Comparison of ENCODE assay signal across 18 mouse cellular contexts in the genomic region with DNA sequence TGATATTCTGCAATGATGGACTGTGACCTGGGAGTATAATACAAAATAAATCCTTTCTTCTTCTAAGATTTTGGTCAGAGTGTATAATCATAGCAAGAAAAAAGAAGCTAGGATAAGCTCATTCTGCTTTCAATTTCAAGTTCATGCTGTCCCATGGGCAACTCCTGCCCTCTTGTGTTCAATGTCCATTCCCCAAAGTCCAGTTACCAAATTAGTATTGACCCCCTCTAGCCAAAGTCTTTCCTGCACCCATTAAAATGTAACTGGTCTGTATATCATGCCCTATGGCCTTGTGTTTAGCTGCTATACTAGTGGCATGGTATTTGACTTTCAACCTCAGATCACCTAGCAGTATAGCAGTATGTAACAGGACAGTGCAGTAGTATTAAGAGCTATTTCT.
DNase-seq lines count a peak whose midpoint lies in the region; ATAC-seq and TF ChIP-seq lines count a peak whose summit lies in the region.
"Had no signal": no experiment of that assay in that cellular context is flagged by ENCODE, and none has a peak within 500 bp of the region (broad histone marks: within the 10 kb centered on the region; RNA-seq: fewer than 3 reads in every experiment).

No protein-coding gene starts in this region.

- no peaks in the 10 kb centered on the region for H3K36me3 ChIP-seq in hindbrain, postnatal 0 days (ENCODE audit: insufficient read depth, low read length)
- H3K36me3 ChIP-seq in hindbrain, embryonic 10.5 days: no peaks in the 10 kb centered on the region
- no peaks in the 10 kb centered on the region for H3K36me3 ChIP-seq in liver, postnatal 0 days (replicated peaks; ENCODE audit: insufficient read depth, low read length)
- H3K36me3 ChIP-seq in liver, embryonic 12.5 days: no peaks in the 10 kb centered on the region
- H3K36me3 ChIP-seq: embryonic facial prominence, embryonic 15.5 days; heart, embryonic 12.5 days; midbrain, embryonic 10.5 days; neural tube, embryonic 15.5 days had no signal

- peak; percentile 26; the same call in 1 of the 2 replicates for TF ChIP-seq CTCF in hindbrain, postnatal 0 days (IDR thresholded peaks at IDR 0.05; ENCODE audit: low read depth)
- TF ChIP-seq CTCF in liver, postnatal 0 days (IDR thresholded peaks at IDR 0.05; ENCODE audit: low read depth): peak; percentile 18; the same call in 1 of the 2 replicates
- TF ChIP-seq CTCF in Patski (IDR thresholded peaks at IDR 0.05): peak; percentile 11

- ATAC-seq in hindbrain, postnatal 0 days: no peak
- no peak for ATAC-seq in liver, postnatal 0 days
- no peak for ATAC-seq in liver, embryonic 12.5 days
- ATAC-seq in Patski: no peak
- ATAC-seq: forebrain, embryonic 14.5 days had no signal

- no peak for TF ChIP-seq EP300 in liver, postnatal 0 days (IDR thresholded peaks at IDR 0.05; ENCODE audit: low read depth)

- H3K9ac ChIP-seq in hindbrain, postnatal 0 days (replicated peaks; ENCODE audit: low read length): no peak overlapping the region
- H3K9ac ChIP-seq in liver, postnatal 0 days (replicated peaks): no peak overlapping the region
- H3K9ac ChIP-seq in liver, embryonic 12.5 days: no peak overlapping the region
- H3K9ac ChIP-seq: embryonic facial prominence, embryonic 15.5 days; heart, embryonic 12.5 days; neural tube, embryonic 15.5 days had no signal

- H3K27ac ChIP-seq in hindbrain, postnatal 0 days: no peak overlapping the region
- H3K27ac ChIP-seq in hindbrain, embryonic 10.5 days: no peak overlapping the region
- no peak overlapping the region for H3K27ac ChIP-seq in liver, postnatal 0 days (ENCODE audit: low read depth)
- H3K27ac ChIP-seq in liver, embryonic 12.5 days: no peak overlapping the region
- H3K27ac ChIP-seq: embryonic facial prominence, embryonic 15.5 days; midbrain, embryonic 10.5 days; neural tube, embryonic 15.5 days had no signal

- POLR2A ChIA-PET in Patski (lab: Charles Lee): no interaction called here

- H3K4me2 ChIP-seq in hindbrain, postnatal 0 days (ENCODE audit: low read depth, low read length): no peak overlapping the region
- H3K4me2 ChIP-seq in liver, postnatal 0 days (ENCODE audit: low read depth, low read length): no peak overlapping the region
- no peak overlapping the region for H3K4me2 ChIP-seq in liver, embryonic 12.5 days
- H3K4me2 ChIP-seq: embryonic facial prominence, embryonic 15.5 days; heart, embryonic 12.5 days; neural tube, embryonic 15.5 days had no signal

- no peak for DNase-seq in hindbrain, postnatal 0 days (ENCODE audit: low spot score)
- DNase-seq in hindbrain, embryonic 10.5 days (ENCODE audit: low spot score): no peak
- no peak for DNase-seq in liver, postnatal 0 days
- DNase-seq in 416B (ENCODE audit: low read depth) (peak; percentile 13), Patski (ENCODE audit: low read depth, low spot score) (no peak)
- DNase-seq in left cerebral cortex, adult 11 months (ENCODE audit: low spot score): no peak
- DNase-seq: cerebellum, adult 9-11 months; heart, postnatal 10 days; kidney, postnatal 4 days; lung, adult 18-20 months; thymus, adult 2 months; thymus, postnatal 4 days had no signal

- H3K4me3 ChIP-seq in hindbrain, postnatal 0 days (ENCODE audit: low read length): no peak overlapping the region
- no peak overlapping the region for H3K4me3 ChIP-seq in hindbrain, embryonic 10.5 days
- no peak overlapping the region for H3K4me3 ChIP-seq in liver, postnatal 0 days (ENCODE audit: low read depth, low read length)
- H3K4me3 ChIP-seq in liver, embryonic 12.5 days: no peak overlapping the region
- H3K4me3 ChIP-seq: embryonic facial prominence, embryonic 15.5 days; heart, embryonic 12.5 days; midbrain, embryonic 10.5 days; neural tube, embryonic 15.5 days had no signal

- H3K4me1 ChIP-seq in hindbrain, postnatal 0 days (ENCODE audit: insufficient read depth, low read length): no peaks in the 10 kb centered on the region
- no peaks in the 10 kb centered on the region for H3K4me1 ChIP-seq in hindbrain, embryonic 10.5 days (replicated peaks)
- 0 out of 2 replicates have a peak, but pooled peaks cover 3% of the 10 kb centered on the region for H3K4me1 ChIP-seq in liver, postnatal 0 days (ENCODE audit: insufficient read depth)
- no peaks in the 10 kb centered on the region for H3K4me1 ChIP-seq in liver, embryonic 12.5 days
- H3K4me1 ChIP-seq: embryonic facial prominence, embryonic 15.5 days; midbrain, embryonic 10.5 days; neural tube, embryonic 15.5 days had no signal

- H3K27me3 ChIP-seq in hindbrain, postnatal 0 days (ENCODE audit: insufficient read depth, low read length): no peaks in the 10 kb centered on the region
- no peaks in the 10 kb centered on the region for H3K27me3 ChIP-seq in hindbrain, embryonic 10.5 days (ENCODE audit: insufficient read depth, poor library complexity, severe bottlenecking)
- no peaks in the 10 kb centered on the region for H3K27me3 ChIP-seq in liver, postnatal 0 days (ENCODE audit: insufficient read depth, low read length)
- H3K27me3 ChIP-seq in liver, embryonic 12.5 days (replicated peaks): no peaks in the 10 kb centered on the region
- H3K27me3 ChIP-seq in Patski: no peaks in the 10 kb centered on the region
- H3K27me3 ChIP-seq: embryonic facial prominence, embryonic 15.5 days; heart, embryonic 12.5 days; neural tube, embryonic 15.5 days had no signal

- CTCF ChIA-PET in Patski (lab: Charles Lee): interaction anchor here (0.6 kb wide), 1 partner anchor 48 kb away, joined by 3 read pairs; no protein-coding TSS in a partner anchor

- no peaks in the 10 kb centered on the region for H3K9me3 ChIP-seq in hindbrain, postnatal 0 days (ENCODE audit: low read length)
- no peaks in the 10 kb centered on the region for H3K9me3 ChIP-seq in hindbrain, embryonic 10.5 days
- H3K9me3 ChIP-seq in liver, postnatal 0 days (ENCODE audit: low read length): no peaks in the 10 kb centered on the region
- H3K9me3 ChIP-seq in liver, embryonic 12.5 days (replicated peaks): no peaks in the 10 kb centered on the region
- H3K9me3 ChIP-seq: embryonic facial prominence, embryonic 15.5 days; heart, embryonic 12.5 days; midbrain, embryonic 10.5 days; neural tube, embryonic 15.5 days had no signal

- in situ Hi-C loops in Patski (cut with MboI; ENCODE audit: low pct_unique_long_range_greater_than_20kb): no loop called here
